Mouse (Mus musculus) CD4-positive, CD25-positive, alpha-beta regulatory T cell (primary cell): ENCODE measurements around the gene C8g. TPM values are rescaled to one million over a fixed set of nuclear protein-coding genes. Genes with fewer than 3 reads are reported as not detected.

Source experiments
- polyA plus RNA-seq: library from polyadenylated mRNA; unstranded; fragments of 100-300 nt; shearing (Covaris generic); gene quantifications from one replicate; pipeline ENCODE4 v1.2.1, GENCODE M21; 2017

The C8g gene
- 9.6 TPM for polyA plus RNA-seq

GRCm38 (mm10) chr2:25501593-25502486 is at the start of gene C8g:
Gene C8g (minus strand): TSS chr2:25501719.

GRCm38 (mm10) chr2:25546811-25547491 is 45.4 kb upstream of the C8g start, which contains the start of gene Traf2:
Gene Traf2 (minus strand): TSS chr2:25546940.

GRCm38 (mm10) chr2:25500576-25501405 is 728 bp downstream of the C8g start, which contains the start of gene Fbxw5:
Gene Fbxw5 (plus strand): TSS chr2:25500750.

GRCm38 (mm10) chr2:25493476-25493961 is 8.0 kb downstream of the C8g start, which contains the start of gene Lcn12:
Gene Lcn12 (minus strand): TSS chr2:25493911.

GRCm38 (mm10) chr2:25469969-25470368 is 31.6 kb downstream of the C8g start, which contains the start of gene Ptgds:
Gene Ptgds (minus strand): TSS chr2:25470046.

GRCm38 (mm10) chr2:25460551-25461309 is 40.8 kb downstream of the C8g start, which contains the start of gene Paxx:
Gene Paxx (minus strand): TSS chr2:25461094.

GRCm38 (mm10) chr2:25456205-25456953 is 45.1 kb downstream of the C8g start, which contains the start of gene Clic3:
Gene Clic3 (plus strand): TSS chr2:25456838.

Other genes starting within 250 kb of the C8g start
- gene Tmem203, start 246.3 kb downstream of the C8g start, polyA plus RNA-seq: 25.3 TPM
- gene Tprn, start 239.1 kb downstream of the C8g start, polyA plus RNA-seq: 18.9 TPM
- gene Ssna1, start 229.3 kb downstream of the C8g start, polyA plus RNA-seq: 118 TPM
- gene Anapc2, start 229.2 kb downstream of the C8g start, polyA plus RNA-seq: 116 TPM
- gene Tmem210, start 213.6 kb downstream of the C8g start, polyA plus RNA-seq: not detected
- 0.14 TPM for gene Lrrc26, start 211.8 kb downstream of the C8g start, polyA plus RNA-seq
- gene Grin1, start 182.5 kb downstream of the C8g start, polyA plus RNA-seq: 0.25 TPM
- gene Man1b1, start 169.4 kb downstream of the C8g start, polyA plus RNA-seq: 21.4 TPM
- gene Dpp7, start 145.4 kb downstream of the C8g start, polyA plus RNA-seq: 20.6 TPM
- gene Uap1l1, start 136.0 kb downstream of the C8g start, polyA plus RNA-seq: 40.8 TPM
- 0.87 TPM for gene Sapcd2, start 129.4 kb downstream of the C8g start, polyA plus RNA-seq
- gene Entpd2, start 105.8 kb downstream of the C8g start, polyA plus RNA-seq: not detected
- gene Npdc1, start 102.4 kb downstream of the C8g start, polyA plus RNA-seq: 0.96 TPM
- 5.3 TPM for gene Fut7, start 78.5 kb downstream of the C8g start, polyA plus RNA-seq
- 74.7 TPM for gene Abca2, start 73.0 kb downstream of the C8g start, polyA plus RNA-seq
- 3.2 TPM for gene Clic3, start 44.9 kb downstream of the C8g start, polyA plus RNA-seq
- gene Paxx, start 40.6 kb downstream of the C8g start, polyA plus RNA-seq: 112 TPM
- not detected for gene Ptgds, start 31.7 kb downstream of the C8g start, polyA plus RNA-seq
- not detected for gene Lcn12, start 7.8 kb downstream of the C8g start, polyA plus RNA-seq
- 110 TPM for gene Fbxw5, start 969 bp downstream of the C8g start, polyA plus RNA-seq
- 80.4 TPM for gene Traf2, start 45.2 kb upstream of the C8g start, polyA plus RNA-seq
- gene Edf1, start 56.1 kb upstream of the C8g start, polyA plus RNA-seq: 341 TPM
- 1.4 TPM for gene Mamdc4, start 73.1 kb upstream of the C8g start, polyA plus RNA-seq
- gene Phpt1, start 73.5 kb upstream of the C8g start, polyA plus RNA-seq: 72.2 TPM
- gene Ajm1, start 80.0 kb upstream of the C8g start, polyA plus RNA-seq: 0.20 TPM
- gene Rabl6, start 106.8 kb upstream of the C8g start, polyA plus RNA-seq: 51.6 TPM
- not detected for gene Ccdc183, start 116.0 kb upstream of the C8g start, polyA plus RNA-seq
- 1.1 TPM for gene Tmem141, start 120.3 kb upstream of the C8g start, polyA plus RNA-seq
- gene Fcna, start 126.3 kb upstream of the C8g start, polyA plus RNA-seq: 2.9 TPM
- not detected for gene Lcn8, start 151.4 kb upstream of the C8g start, polyA plus RNA-seq
- not detected for gene Lcn5, start 156.2 kb upstream of the C8g start, polyA plus RNA-seq
- gene Lcn6, start 175.1 kb upstream of the C8g start, polyA plus RNA-seq: not detected
- gene Lcn10, start 181.0 kb upstream of the C8g start, polyA plus RNA-seq: 0.22 TPM
- not detected for gene Obp2a, start 198.3 kb upstream of the C8g start, polyA plus RNA-seq
- gene Bmyc, start 205.0 kb upstream of the C8g start, polyA plus RNA-seq: 177 TPM
- gene Obp2b, start 235.3 kb upstream of the C8g start, polyA plus RNA-seq: not detected